Mouse (Mus musculus) stomach, postnatal 0 days (tissue): Measurements from ENCODE around the gene Nkpd1.

Experiments
- CTCF ChIP-seq: IDR thresholded peaks from 2 replicates; pipeline ENCODE4 v1.5.1; 2016; ENCODE audit warnings: antibody characterized with exemption, low read depth, mild to moderate bottlenecking, moderate library complexity
- EP300 ChIP-seq: optimal IDR thresholded peaks from 2 replicates; pipeline ENCODE3; 2016; ENCODE audit warnings: antibody characterized with exemption

DNA sequence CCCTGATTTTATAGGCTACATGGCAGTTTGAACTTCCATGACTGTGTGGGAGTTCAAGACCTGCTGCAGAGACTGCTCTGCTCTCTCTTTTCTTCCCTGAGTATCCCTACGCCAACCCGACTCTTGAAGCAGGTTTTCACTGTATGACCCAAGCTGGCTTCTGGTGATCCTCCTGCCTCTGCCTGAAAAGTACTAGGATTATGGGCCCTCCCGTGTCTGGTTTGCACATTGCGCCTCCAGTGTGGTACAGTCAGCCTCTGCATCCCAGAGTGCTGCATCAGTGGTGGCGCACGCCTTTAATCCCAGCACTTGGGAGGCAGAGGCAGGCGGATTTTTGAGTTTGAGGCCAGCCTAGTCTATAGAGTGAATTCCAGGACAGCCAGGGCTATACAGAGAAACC, 7.9 kb upstream of the Nkpd1 start:
- TF ChIP-seq CTCF (no peak), EP300 (no peak)
